Mouse (Mus musculus) forebrain, embryonic 16.5 days (tissue): ENCODE measurements around the gene Rc3h1. TPM values are rescaled to one million over a fixed set of nuclear protein-coding genes. Genes with fewer than 3 reads are reported as not detected.

Source experiments
- ATAC-seq: fragments of 200-750 bp; cut with Nextera tagmentation; 2 replicates; pipeline ENCODE4 v1.8.0; 2017; ENCODE audit warnings: mild to moderate bottlenecking, moderate library complexity
- H3K27ac ChIP-seq: fragments of 300-500 bp; sonication (generic); 2 replicates; pipeline ENCODE4 v1.5.1; 2014; ENCODE audit warnings: low read length, control low read depth
- H3K27me3 ChIP-seq: fragments of 300-500 bp; sonication (generic); replicated peaks from 2 replicates; pipeline ENCODE4 v1.6.1; 2014; ENCODE audit warnings: low read length; ENCODE audit not compliant: control insufficient read depth, insufficient read depth
- H3K36me3 ChIP-seq: fragments of 300-500 bp; sonication (generic); 2 replicates; pipeline ENCODE4 v1.6.1; 2014; ENCODE audit not compliant: control insufficient read depth, insufficient read depth
- H3K4me1 ChIP-seq: fragments of 300-500 bp; sonication (generic); replicated peaks from 2 replicates; pipeline ENCODE4 v1.6.1; 2014; ENCODE audit warnings: low read length; ENCODE audit not compliant: control insufficient read depth, insufficient read depth
- H3K4me2 ChIP-seq: fragments of 300-500 bp; sonication (generic); 2 replicates; pipeline ENCODE4 v1.6.1; 2014; ENCODE audit warnings: mild to moderate bottlenecking, low read length, control low read depth
- H3K4me3 ChIP-seq: fragments of 300-500 bp; sonication (generic); replicated peaks from 2 replicates; pipeline ENCODE4 v1.5.1; 2014; ENCODE audit warnings: mild to moderate bottlenecking, low read length, control low read depth
- H3K9ac ChIP-seq: fragments of 300-500 bp; sonication (generic); replicated peaks from 2 replicates; pipeline ENCODE4 v1.6.1; 2014; ENCODE audit warnings: low read depth, low read length, control low read depth
- H3K9me3 ChIP-seq: fragments of 300-500 bp; sonication (generic); 2 replicates; pipeline ENCODE4 v1.6.1; 2016; ENCODE audit warnings: low read length; ENCODE audit not compliant: control insufficient read depth
- WGBS: fragments of 180-500 bp; shearing (Covaris S2); extraction: QIAGEN DNeasy Blood & Tissue Kit; methylation state at CpG from one replicate; pipeline ENCODE4 v1.1.7; 2014; 5-methylcytosine and 5-hydroxymethylcytosine counted together
- polyA plus RNA-seq: library from polyadenylated mRNA; unstranded; fragments of >200 nt; fragmentation: Nextera tagmentation; extraction: Ambion mirVana; gene quantifications from 2 replicates; pipeline ENCODE4 v1.2.1, GENCODE M21; 2015

Rc3h1 gene
- polyA plus RNA-seq, 1 experiment from 2014 or later = 8.1 TPM

GRCm38 (mm10) chr1:161005526-161005925 is 99.3 kb downstream of the Rc3h1 start:
- peaks cover 5% of the 10 kb centered on the region; the same call in 1 of the 2 replicates for H3K36me3 ChIP-seq
- ATAC-seq = no peak
- H3K27me3 ChIP-seq = no peaks in the 10 kb centered on the region
- no peak overlapping the region for H3K4me2 ChIP-seq
- no peaks in the 10 kb centered on the region for H3K9me3 ChIP-seq
- no peak overlapping the region for H3K27ac ChIP-seq
- no peaks in the 10 kb centered on the region for H3K4me1 ChIP-seq
- 84% methylated on average over 3 of the region's 3 CpGs for whole genome bisulfite sequencing
- no peak overlapping the region for H3K9ac ChIP-seq
- H3K4me3 ChIP-seq = no peak overlapping the region

DNA sequence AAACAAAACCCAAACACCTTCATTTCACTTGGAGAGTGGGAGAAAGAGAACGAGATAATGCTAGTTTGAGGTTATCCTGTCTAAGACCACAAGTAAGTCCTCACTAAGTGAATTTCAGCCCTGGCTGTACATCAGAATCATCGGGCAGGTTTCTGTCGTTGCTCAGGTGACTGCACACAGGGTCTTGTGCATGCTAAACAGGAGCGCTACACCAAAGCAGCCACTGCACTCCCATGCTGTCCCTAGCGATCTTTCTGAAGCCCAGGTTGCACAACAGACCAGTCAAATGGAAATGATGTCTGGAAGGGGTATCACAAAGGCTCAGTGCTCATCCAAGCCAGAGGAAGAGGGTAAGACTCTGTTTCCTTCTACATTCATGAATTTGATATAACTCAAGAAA is 100.3 kb downstream of the Rc3h1 start:
- no peak overlapping the region for H3K9ac ChIP-seq
- no peak overlapping the region for H3K4me3 ChIP-seq
- peaks cover 5% of the 10 kb centered on the region; the same call in 1 of the 2 replicates for H3K36me3 ChIP-seq
- WGBS = 83% methylated on average over 5 of the region's 5 CpGs
- H3K27me3 ChIP-seq = no peaks in the 10 kb centered on the region
- H3K9me3 ChIP-seq = no peaks in the 10 kb centered on the region
- no peak overlapping the region for H3K27ac ChIP-seq
- no peaks in the 10 kb centered on the region for H3K4me1 ChIP-seq
- no peak overlapping the region for H3K4me2 ChIP-seq
- no peak for ATAC-seq

- H3K27me3 ChIP-seq = no peaks in the 10 kb centered on the region
- no peak for ATAC-seq
- no peak overlapping the region for H3K27ac ChIP-seq
- H3K4me2 ChIP-seq = no peak overlapping the region
- H3K4me3 ChIP-seq = no peak overlapping the region
- H3K9me3 ChIP-seq = no peaks in the 10 kb centered on the region
- WGBS = 95% methylated on average over 2 of the region's 2 CpGs
- H3K4me1 ChIP-seq = no peaks in the 10 kb centered on the region
- no peak overlapping the region for H3K9ac ChIP-seq
- H3K36me3 ChIP-seq = peaks cover 12% of the 10 kb centered on the region
Observed at GRCm38 (mm10) chr1:161008038-161008437, 101.8 kb downstream of the Rc3h1 start.

- Histone ChIP-seq H3K9ac (no peak overlapping the region), H3K9me3 (no peaks in the 10 kb centered on the region), H3K4me3 (no peak overlapping the region), H3K27me3 (no peaks in the 10 kb centered on the region), H3K27ac (no peak overlapping the region), H3K36me3 (peaks cover 7% of the 10 kb centered on the region), H3K4me1 (no peaks in the 10 kb centered on the region), H3K4me2 (no peak overlapping the region)
- WGBS = 89% methylated on average over 4 of the region's 4 CpGs
- no peak for ATAC-seq
Observed at GRCm38 (mm10) chr1:161010436-161010835, 104.2 kb downstream of the Rc3h1 start.

DNA sequence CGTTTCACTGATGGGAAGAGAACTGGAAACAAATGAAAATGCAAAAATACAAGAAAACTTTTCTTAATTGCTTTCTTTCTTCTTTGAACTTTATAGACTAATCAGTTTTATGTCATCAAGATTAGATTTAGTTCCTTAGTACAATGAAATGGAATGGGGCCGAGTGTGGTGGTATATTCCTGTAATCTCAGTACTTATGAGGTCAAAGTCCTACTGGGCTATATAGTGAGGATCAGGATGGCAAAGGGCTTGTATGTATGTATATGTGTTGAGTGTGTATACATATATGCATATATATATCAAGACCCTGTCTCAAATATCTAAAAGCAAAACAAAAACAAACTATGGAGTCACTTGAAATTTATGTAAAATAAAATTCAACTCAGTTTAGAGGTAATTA is 110.2 kb downstream of the Rc3h1 start:
- Histone ChIP-seq H3K4me2 (no peak overlapping the region), H3K27ac (no peak overlapping the region), H3K4me3 (no peak overlapping the region), H3K4me1 (no peaks in the 10 kb centered on the region), H3K9ac (no peak overlapping the region), H3K36me3 (peaks cover 19% of the 10 kb centered on the region), H3K9me3 (no peaks in the 10 kb centered on the region), H3K27me3 (no peaks in the 10 kb centered on the region)
- 81% methylated on average over 2 of the region's 2 CpGs for WGBS
- ATAC-seq = no peak

- no peak for ATAC-seq
- H3K4me1 ChIP-seq = no peaks in the 10 kb centered on the region
- H3K4me3 ChIP-seq = no peak overlapping the region
- H3K9me3 ChIP-seq = no peaks in the 10 kb centered on the region
- H3K4me2 ChIP-seq = no peak overlapping the region
- H3K36me3 ChIP-seq = peaks cover 12% of the 10 kb centered on the region
- H3K9ac ChIP-seq = no peak overlapping the region
- H3K27me3 ChIP-seq = no peaks in the 10 kb centered on the region
- no peak overlapping the region for H3K27ac ChIP-seq
- 93% methylated on average over 14 of the region's 14 CpGs for WGBS
Observed at GRCm38 (mm10) chr1:161020051-161020450, 113.8 kb downstream of the Rc3h1 start.

Other genes with a start within 250 kb of the Rc3h1 start
- gene Rabgap1l, start 113.2 kb upstream of the Rc3h1 start, polyA plus RNA-seq = 44.1 and 49.4 TPM in 2 replicates
- 3.0 and 3.5 TPM in 2 replicates for gene Serpinc1, start 72.2 kb downstream of the Rc3h1 start, polyA plus RNA-seq
- 14.3 and 16.9 TPM in 2 replicates for gene Zbtb37, start 128.4 kb downstream of the Rc3h1 start, polyA plus RNA-seq
- gene Dars2, start 164.2 kb downstream of the Rc3h1 start, polyA plus RNA-seq = 34.8 and 37.6 TPM in 2 replicates
- gene Cenpl, start 164.3 kb downstream of the Rc3h1 start, polyA plus RNA-seq = 17.1 and 17.7 TPM in 2 replicates
- gene Klhl20, start 225.1 kb downstream of the Rc3h1 start, polyA plus RNA-seq = 22.4 and 23.4 TPM in 2 replicates
- gene Ankrd45, start 236.3 kb downstream of the Rc3h1 start, polyA plus RNA-seq = 25.5 and 29.6 TPM in 2 replicates